13 mouse cellular contexts compared by ENCODE assay signal in the genomic region with DNA sequence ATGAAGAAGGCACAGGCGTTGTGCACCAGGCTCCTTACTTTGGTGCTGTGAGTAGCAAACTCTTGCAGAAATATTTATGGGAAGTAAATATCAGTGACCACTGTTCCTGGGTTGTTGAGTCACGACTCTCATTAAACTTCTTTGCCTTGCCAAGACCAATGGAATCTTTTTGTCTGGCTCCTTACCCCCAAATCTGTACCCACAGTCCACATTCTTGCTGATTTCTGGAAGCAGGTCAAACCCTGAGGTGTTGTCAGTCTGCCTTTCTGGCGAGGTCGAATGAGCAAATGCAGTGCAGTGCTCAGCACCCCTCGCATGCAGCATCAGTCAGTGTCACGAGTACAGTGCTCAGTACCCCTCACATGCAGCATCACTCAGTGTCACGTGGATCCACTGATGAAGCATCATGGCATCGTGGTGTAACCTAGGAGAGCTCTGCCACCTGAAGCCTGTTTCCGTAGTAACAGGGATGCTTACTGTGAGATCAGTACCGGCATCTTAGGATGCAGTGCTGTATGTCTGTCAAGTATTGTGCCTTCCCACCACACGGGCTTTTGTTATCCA.
"Had no signal": no experiment of that assay in that cellular context is flagged by ENCODE, and none has a peak within 500 bp of the region (broad histone marks: within the 10 kb centered on the region; RNA-seq: fewer than 3 reads in every experiment).

No protein-coding gene starts in this region.

- DNase-seq: kidney, adult 11 months; kidney, postnatal 10 days; kidney, postnatal 4 days; left cerebral cortex, postnatal 4 days; lung, adult 18-20 months; lung, postnatal 36 days; right cerebral cortex, adult 18-20 months; right cerebral cortex, postnatal 25 days; thymus, postnatal 36 days had no signal

- H3K4me1 ChIP-seq: limb, embryonic 13.5 days had no signal

- H3K9me3 ChIP-seq: limb, embryonic 13.5 days; midbrain, embryonic 12.5 days; neural tube, embryonic 15.5 days had no signal

- H3K27me3 ChIP-seq: limb, embryonic 13.5 days; midbrain, embryonic 12.5 days; neural tube, embryonic 15.5 days had no signal

- H3K27ac ChIP-seq: limb, embryonic 13.5 days; liver, embryonic 14.5 days; midbrain, embryonic 12.5 days; neural tube, embryonic 15.5 days had no signal

- H3K9ac ChIP-seq: limb, embryonic 13.5 days; liver, embryonic 14.5 days; midbrain, embryonic 12.5 days; neural tube, embryonic 15.5 days had no signal

- H3K4me3 ChIP-seq: limb, embryonic 13.5 days; midbrain, embryonic 12.5 days; neural tube, embryonic 15.5 days had no signal

- H3K4me2 ChIP-seq: limb, embryonic 13.5 days; midbrain, embryonic 12.5 days; neural tube, embryonic 15.5 days had no signal
